ENCODE assay signal across 8 mouse cellular contexts in genomic region chr2:119270643-119271331, GRCm38 (mm10). TPM values are rescaled to one million over a fixed set of nuclear protein-coding genes. Genes with fewer than 3 reads are reported as not detected.
DNase-seq lines count a peak whose midpoint lies in the region; ATAC-seq and TF ChIP-seq lines count a peak whose summit lies in the region.

Gene Rhov (minus strand): TSS chr2:119271272.

- TF ChIP-seq CTCF in G1E (IDR thresholded peaks at IDR 0.05; ENCODE audit: low read depth, low read length), result no peak

- H3K27ac ChIP-seq in hindbrain, embryonic 14.5 days, result peak within 1 kb of the TSS; percentile 73

- no peaks in the 10 kb centered on the region for H3K36me3 ChIP-seq in G1E (replicated peaks)
- H3K36me3 ChIP-seq in hindbrain, embryonic 14.5 days (replicated peaks; ENCODE audit: control insufficient read depth, insufficient read depth), result no peaks in the 10 kb centered on the region

- H3K27me3 ChIP-seq in G1E (ENCODE audit: insufficient read depth, low read length), result peaks cover 48% of the 10 kb centered on the region
- 0 out of 2 replicates have a peak, but pooled peaks cover 3% of the 10 kb centered on the region for H3K27me3 ChIP-seq in hindbrain, embryonic 14.5 days (ENCODE audit: control insufficient read depth, insufficient read depth, low read length)

- H3K4me3 ChIP-seq in G1E (ENCODE audit: low read depth, low read length), result peak within 1 kb of the TSS; percentile 62; the same call in 1 of the 2 replicates
- H3K4me3 ChIP-seq in hindbrain, embryonic 14.5 days (replicated peaks; ENCODE audit: low read length), result peak within 1 kb of the TSS; percentile 69

- 0 out of 2 replicates have a peak, but pooled peaks have one; percentile 28 for ATAC-seq in G1E (ENCODE audit: extremely low read depth, insufficient number of reproducible peaks, low FRiP score, poor library complexity, severe bottlenecking)
- peak; percentile 59 for ATAC-seq in erythroblast, adult 5-6 weeks (replicated peaks; ENCODE audit: low FRiP score, poor library complexity, severe bottlenecking)
- ATAC-seq in hindbrain, embryonic 14.5 days (ENCODE audit: low FRiP score), result peak; percentile 85

- peaks cover 9% of the 10 kb centered on the region for H3K4me1 ChIP-seq in G1E (ENCODE audit: insufficient read depth, low read depth, low read length)
- peaks cover 10% of the 10 kb centered on the region for H3K4me1 ChIP-seq in hindbrain, embryonic 14.5 days (replicated peaks; ENCODE audit: control insufficient read depth, insufficient read depth, low read length)

- no peaks in the 10 kb centered on the region for H3K9me3 ChIP-seq in G1E (replicated peaks)
- no peaks in the 10 kb centered on the region for H3K9me3 ChIP-seq in hindbrain, embryonic 14.5 days (ENCODE audit: control insufficient read depth, low read length)

- no peak for DNase-seq in G1E (ENCODE audit: low spot score)
- peak; percentile 60 for DNase-seq in brain, embryonic 18.5 days (ENCODE audit: low read depth, low spot score)
- DNase-seq in hindbrain, embryonic 14.5 days (ENCODE audit: low spot score), result peak; percentile 68
- peak; percentile 72 to 75 for DNase-seq in left cerebral cortex, adult 18-20 months (ENCODE audit: low spot score in 2 of 2)
- peak; percentile 91 for DNase-seq in lung, postnatal 36 days
- peak; percentile 67 to 69 for DNase-seq in right cerebral cortex, adult 2 months (ENCODE audit: low spot score in 2 of 2)
- DNase-seq in urinary bladder, postnatal 4 days (ENCODE audit: low spot score in 2 of 2), result peak; percentile 57 to 74

- peak within 1 kb of the TSS; percentile 76 for H3K4me2 ChIP-seq in hindbrain, embryonic 14.5 days (replicated peaks)

- H3K9ac ChIP-seq in hindbrain, embryonic 14.5 days, result peak within 1 kb of the TSS; percentile 82

- WGBS in hindbrain, embryonic 14.5 days, result under 1% methylated on average over 49 of the region's 49 CpGs

RNA-seq across cellular contexts. Expression of gene Rhov, which starts in this region (rescaled TPM):
- total RNA-seq in G1E (2014; fragmentation: Nextera tagmentation) (not detected in 2 replicates), G1E (2017) (0.11 TPM in 1 of 2 replicates, not detected in the other)
- not detected in 2 replicates for polyA plus RNA-seq in G1E (2012)
- total RNA-seq in erythroblast, adult 5-6 weeks (2015; ENCODE audit: low replicate concordance), result not detected in 2 replicates
- total RNA-seq in erythroblast, adult 5-6 weeks (2017; ENCODE audit: low replicate concordance), result not detected in 2 replicates
- 20.9 and 26.9 TPM in 2 replicates for polyA plus RNA-seq in hindbrain, embryonic 14.5 days (2014; fragmentation: Nextera tagmentation; extraction: Ambion mirVana)
- total RNA-seq in left cerebral cortex, adult 18-20 months (2021), result 10 to 100 TPM; 11.6 to 11.8 TPM

Comparison
In these comparisons a context has a peak if more than half of its experiments do, and no peak if none do; other contexts are left out.
1. RNA of gene Rhov (total RNA-seq): 11.6 to 11.8 TPM in left cerebral cortex, adult 18-20 months; 0.11 TPM in G1E and not detected in erythroblast, adult 5-6 weeks; every median in the first group is over 4 times any median in the second.
2. RNA of gene Rhov (polyA plus RNA-seq): 20.9 to 26.9 TPM in hindbrain, embryonic 14.5 days; not detected in G1E; every median in the first group is over 10 times any median in the second.
3. Peak in ATAC-seq and H3K4me3 ChIP-seq in G1E; RNA of the gene not detected or under 1 TPM.
4. Peak in ATAC-seq in erythroblast, adult 5-6 weeks; RNA of the gene not detected or under 1 TPM.
5. ATAC-seq: peak in every context shown above with its lines; median percentile 85 in hindbrain, embryonic 14.5 days; 59 in erythroblast, adult 5-6 weeks; 28 in G1E.